Comparison of ENCODE assay signal across 1 mouse cellular context in the genomic region with DNA sequence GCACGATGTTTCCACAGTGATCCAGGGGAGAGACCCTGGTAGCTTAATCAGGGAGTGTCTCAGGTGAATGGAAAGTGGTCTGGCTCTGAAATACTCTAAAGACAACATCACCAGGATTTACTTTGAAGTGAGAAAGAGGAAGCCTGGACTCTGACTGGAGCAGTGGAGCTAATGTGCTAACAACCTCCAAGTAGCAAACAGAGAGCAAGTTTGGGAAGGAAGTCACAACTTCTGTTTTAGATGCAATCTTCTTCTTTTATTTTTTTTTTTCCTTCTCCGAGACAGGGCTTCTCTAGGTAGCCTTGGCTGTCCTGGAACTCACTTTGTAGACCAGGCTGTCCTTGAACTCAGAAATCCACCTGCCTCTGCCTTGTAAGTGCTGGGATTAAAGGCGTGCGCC.
TF ChIP-seq lines count a peak whose summit lies in the region.

No protein-coding gene starts in this region.

TF ChIP-seq in myocyte, 11 proteins besides CTCF, POLR2A, EP300 and RAD21 (continued from another document):
- TF ChIP-seq MYOG (IDR thresholded peaks at IDR 0.05; ENCODE audit: control insufficient read depth in 1 of 3, insufficient read depth in 1 of 3, insufficient read length in 2 of 3, low read depth in 2 of 3) (no peak), E2F4 (IDR thresholded peaks at IDR 0.05; ENCODE audit: insufficient read depth) (no peak), SRF (IDR thresholded peaks at IDR 0.05; ENCODE audit: control insufficient read depth, insufficient read length, low read depth) (no peak), POLR2AphosphoS2 (IDR thresholded peaks at IDR 0.05; ENCODE audit: insufficient read length, low read depth) (no peak), TCF12 (IDR thresholded peaks at IDR 0.05; ENCODE audit: insufficient read depth, poor library complexity, severe bottlenecking) (no peak), REST (IDR thresholded peaks at IDR 0.05; ENCODE audit: insufficient read depth, insufficient read length) (no peak), TCF3 (IDR thresholded peaks at IDR 0.05; ENCODE audit: insufficient read length, low read depth) (no peak)
